In genomic region chr7:25395186-25395557, GRCm38 (mm10) we compare ENCODE assay signal across 8 mouse cellular contexts. TPM values are rescaled to one million over a fixed set of nuclear protein-coding genes. Genes with fewer than 3 reads are reported as not detected.
DNase-seq lines count a peak whose midpoint lies in the region; ATAC-seq and TF ChIP-seq lines count a peak whose summit lies in the region.

No protein-coding gene starts in this region.

- WGBS in cerebellum, adult 2 months = under 1% methylated on average over 22 of the region's 22 CpGs
- WGBS in forebrain, embryonic 10.5 days = 2% methylated on average over 22 of the region's 22 CpGs
- under 1% methylated on average over 22 of the region's 22 CpGs for WGBS in liver, embryonic 11.5 days
- under 1% methylated on average over 22 of the region's 22 CpGs for WGBS in stomach, embryonic 14.5 days

- no peaks in the 10 kb centered on the region for H3K27me3 ChIP-seq in cerebellum, adult 2 months (ENCODE audit: control insufficient read depth, insufficient read depth, low read length)
- peaks cover 36% of the 10 kb centered on the region for H3K27me3 ChIP-seq in forebrain, embryonic 10.5 days (ENCODE audit: poor library complexity, severe bottlenecking)
- no peaks in the 10 kb centered on the region for H3K27me3 ChIP-seq in liver, embryonic 11.5 days (replicated peaks; ENCODE audit: control insufficient read depth, insufficient read depth, low read length)
- H3K27me3 ChIP-seq in stomach, embryonic 14.5 days (ENCODE audit: control insufficient read depth, insufficient read depth, low read length) = no peaks in the 10 kb centered on the region

- H3K9me3 ChIP-seq in forebrain, embryonic 10.5 days = no peaks in the 10 kb centered on the region; the same call in 1 of the 2 replicates
- H3K9me3 ChIP-seq in liver, embryonic 11.5 days (ENCODE audit: control insufficient read depth, low read length) = no peaks in the 10 kb centered on the region; the same call in 1 of the 2 replicates
- no peaks in the 10 kb centered on the region for H3K9me3 ChIP-seq in stomach, embryonic 14.5 days (ENCODE audit: control insufficient read depth, low read depth, low read length)

- TF ChIP-seq POLR2A in cerebellum, adult 2 months (IDR thresholded peaks at IDR 0.05; ENCODE audit: borderline replicate concordance, insufficient read depth, low read length) = peak; percentile 9; the same call in 1 of the 2 replicates

- H3K4me3 ChIP-seq in cerebellum, adult 2 months (replicated peaks; ENCODE audit: insufficient read depth, low read depth, low read length) = peak overlapping the region; percentile 94
- peak overlapping the region; percentile 76 for H3K4me3 ChIP-seq in forebrain, embryonic 10.5 days
- H3K4me3 ChIP-seq in liver, embryonic 11.5 days (ENCODE audit: low read depth, low read length) = peak overlapping the region; percentile 76
- H3K4me3 ChIP-seq in stomach, embryonic 14.5 days (ENCODE audit: low read depth, low read length) = peak overlapping the region; percentile 58

- peak overlapping the region; percentile 97 for H3K4me2 ChIP-seq in liver, embryonic 11.5 days
- peak overlapping the region; percentile 76 for H3K4me2 ChIP-seq in stomach, embryonic 14.5 days (replicated peaks; ENCODE audit: low read depth, low read length)

- no peak overlapping the region for H3K27ac ChIP-seq in cerebellum, adult 2 months (ENCODE audit: insufficient read depth, low read length)
- peak overlapping the region; percentile 83 for H3K27ac ChIP-seq in forebrain, embryonic 10.5 days
- no peak overlapping the region for H3K27ac ChIP-seq in liver, embryonic 11.5 days (ENCODE audit: low read depth, low read length)
- H3K27ac ChIP-seq in stomach, embryonic 14.5 days (ENCODE audit: low read length) = no peak overlapping the region

- H3K36me3 ChIP-seq in forebrain, embryonic 10.5 days (replicated peaks) = no peaks in the 10 kb centered on the region
- H3K36me3 ChIP-seq in liver, embryonic 11.5 days (ENCODE audit: control insufficient read depth, insufficient read depth, low read length) = no peaks in the 10 kb centered on the region
- no peaks in the 10 kb centered on the region for H3K36me3 ChIP-seq in stomach, embryonic 14.5 days (ENCODE audit: control insufficient read depth, insufficient read depth, low read length)

- ATAC-seq in liver, embryonic 11.5 days (replicated peaks; ENCODE audit: low FRiP score) = peak; percentile 29; the same call in 1 of the 2 replicates
- ATAC-seq in stomach, embryonic 14.5 days (ENCODE audit: insufficient number of reproducible peaks, insufficient read depth, low FRiP score, low read depth) = peak; percentile 34; the same call in 1 of the 2 replicates

- TF ChIP-seq CTCF in cerebellum, adult 2 months (IDR thresholded peaks at IDR 0.05; ENCODE audit: borderline replicate concordance, insufficient read depth, low read depth, low read length) = no peak

- peak overlapping the region; percentile 78 for H3K9ac ChIP-seq in liver, embryonic 11.5 days (ENCODE audit: low read depth, low read length)
- peak overlapping the region; percentile 45 for H3K9ac ChIP-seq in stomach, embryonic 14.5 days (replicated peaks; ENCODE audit: low read depth, low read length)

- DNase-seq in cerebellum, adult 2 months = no peak
- no peak for DNase-seq in cerebellum, adult 11-12 months
- DNase-seq in A20 (ENCODE audit: low read depth, low spot score) = peak; percentile 80
- no peak for DNase-seq in forebrain, embryonic 10.5 days (ENCODE audit: extremely low spot score, low spot score)
- DNase-seq in liver, embryonic 11.5 days (ENCODE audit: low spot score) = no peak
- no peak for DNase-seq in kidney, postnatal 14 days
- no peak for DNase-seq in retina, embryonic 14.5 days (ENCODE audit: low spot score)

- peaks cover 24% of the 10 kb centered on the region for H3K4me1 ChIP-seq in cerebellum, adult 2 months (ENCODE audit: control insufficient read depth, insufficient read depth, low read length)
- H3K4me1 ChIP-seq in forebrain, embryonic 10.5 days = peaks cover 42% of the 10 kb centered on the region
- H3K4me1 ChIP-seq in liver, embryonic 11.5 days (replicated peaks; ENCODE audit: control insufficient read depth, insufficient read depth, low read length) = peaks cover 24% of the 10 kb centered on the region
- peaks cover 19% of the 10 kb centered on the region for H3K4me1 ChIP-seq in stomach, embryonic 14.5 days (ENCODE audit: control insufficient read depth, insufficient read depth, low read length)

RNA-seq across cellular contexts. Expression of gene Lipe, which starts 3.3 kb away (rescaled TPM):
- polyA plus RNA-seq in cerebellum, adult 2 months (2012; rRNA removed) = 12.1 and 12.3 TPM in 2 replicates
- 7.4 and 7.5 TPM in 2 replicates for polyA plus RNA-seq in forebrain, embryonic 10.5 days (2016; fragmentation: Nextera tagmentation; extraction: Ambion mirVana)
- polyA plus RNA-seq in liver, embryonic 11.5 days (2014; fragmentation: Nextera tagmentation; extraction: Ambion mirVana) = 2.3 and 2.5 TPM in 2 replicates
- polyA plus RNA-seq in stomach, embryonic 14.5 days (2014; fragmentation: Nextera tagmentation; extraction: Ambion mirVana) = 3.7 and 5.3 TPM in 2 replicates

RNA-seq across cellular contexts. Expression of gene Cxcl17, which starts 17.5 kb away (rescaled TPM):
- not detected in 2 replicates for polyA plus RNA-seq in cerebellum, adult 2 months (2012; rRNA removed)
- 0.43 and 0.71 TPM in 2 replicates for polyA plus RNA-seq in forebrain, embryonic 10.5 days (2016; fragmentation: Nextera tagmentation; extraction: Ambion mirVana)
- 0.38 TPM in 1 of 2 replicates, not detected in the other for polyA plus RNA-seq in liver, embryonic 11.5 days (2014; fragmentation: Nextera tagmentation; extraction: Ambion mirVana)
- polyA plus RNA-seq in stomach, embryonic 14.5 days (2014; fragmentation: Nextera tagmentation; extraction: Ambion mirVana) = 0.58 TPM in 1 of 2 replicates, not detected in the other

RNA-seq across cellular contexts. Expression of gene Cnfn, which starts 25.6 kb away (rescaled TPM):
- 0.59 TPM in 1 of 2 replicates, not detected in the other for polyA plus RNA-seq in cerebellum, adult 2 months (2012; rRNA removed)
- polyA plus RNA-seq in forebrain, embryonic 10.5 days (2016; fragmentation: Nextera tagmentation; extraction: Ambion mirVana) = not detected in 2 replicates
- polyA plus RNA-seq in liver, embryonic 11.5 days (2014; fragmentation: Nextera tagmentation; extraction: Ambion mirVana) = not detected in 2 replicates
- 0.55 TPM in 1 of 2 replicates, not detected in the other for polyA plus RNA-seq in stomach, embryonic 14.5 days (2014; fragmentation: Nextera tagmentation; extraction: Ambion mirVana)
